Mouse (Mus musculus) bone marrow macrophage, adult 2 months (primary cell): Measurements from ENCODE around the gene Olfr1443.

Experiments
- CTCF ChIP-seq: IDR thresholded peaks from 2 replicates; pipeline ENCODE4 v1.5.1; 2012; ENCODE audit warnings: low read depth, mild to moderate bottlenecking, low read length, moderate library complexity
- POLR2A ChIP-seq: IDR thresholded peaks from 2 replicates; pipeline ENCODE4 v1.6.1; 2012; ENCODE audit warnings: mild to moderate bottlenecking, low read depth, low read length, borderline replicate concordance

- TF ChIP-seq POLR2A (no peak), CTCF (no peak)
Observed at GRCm38 (mm10) chr19:12636863-12637262, 41.0 kb upstream of the Olfr1443 start.
